Mouse (Mus musculus) E14TG2a.4 (cell line): Measurements from ENCODE around the gene Nudt16l1.
A peak's percentile ranks its signal among the peaks of the same experiment; 100 is the strongest.

ENCODE experiments used
- H3K27me3 ChIP-seq: 2 replicates; pipeline ENCODE4 v1.6.1; 2014; ENCODE audit warnings: low read length, control low read depth; ENCODE audit not compliant: insufficient read depth
- H3K36me3 ChIP-seq: 2 replicates; pipeline ENCODE4 v1.6.1; 2014; ENCODE audit warnings: low read length, control low read depth; ENCODE audit not compliant: insufficient read depth
- H3K4me1 ChIP-seq: replicated peaks from 2 replicates; pipeline ENCODE4 v1.6.1; 2014; ENCODE audit warnings: low read depth, low read length, control low read depth
- H3K4me3 ChIP-seq: replicated peaks from 2 replicates; pipeline ENCODE4 v1.5.1; 2014; ENCODE audit warnings: mild to moderate bottlenecking, low read length
- H3K9me3 ChIP-seq: 2 replicates; pipeline ENCODE4 v1.6.1; 2014; ENCODE audit warnings: low read length, control low read depth
- CTCF ChIP-seq: conservative IDR thresholded peaks from 2 replicates; pipeline ENCODE4 v1.5.1; 2014; ENCODE audit warnings: low read length
- NANOG ChIP-seq: IDR thresholded peaks from 2 replicates; pipeline ENCODE4 v1.6.1; 2014; ENCODE audit warnings: borderline replicate concordance, low read length, mixed read lengths
- POU5F1 ChIP-seq: IDR thresholded peaks from 2 replicates; pipeline ENCODE4 v1.6.1; 2014; ENCODE audit warnings: low read length, borderline replicate concordance

Nudt16l1 gene

GRCm38 (mm10) chr16:4910758-4911157 is 27.8 kb upstream of the Nudt16l1 start:
- Histone ChIP-seq H3K4me1 (peaks cover 70% of the 10 kb centered on the region), H3K27me3 (no peaks in the 10 kb centered on the region), H3K4me3 (no peak overlapping the region), H3K9me3 (no peaks in the 10 kb centered on the region), H3K36me3 (peaks cover 59% of the 10 kb centered on the region)
- TF ChIP-seq CTCF, result no peak
- no peak for TF ChIP-seq POU5F1
- no peak for TF ChIP-seq NANOG

GRCm38 (mm10) chr16:4912074-4912648 is 26.4 kb upstream of the Nudt16l1 start:
- Histone ChIP-seq H3K4me3 (no peak overlapping the region), H3K4me1 (peaks cover 78% of the 10 kb centered on the region), H3K36me3 (peaks cover 73% of the 10 kb centered on the region), H3K9me3 (no peaks in the 10 kb centered on the region), H3K27me3 (no peaks in the 10 kb centered on the region)
- no peak for TF ChIP-seq POU5F1
- TF ChIP-seq NANOG, result no peak

GRCm38 (mm10) chr16:4912907-4913782 is 25.4 kb upstream of the Nudt16l1 start:
- Histone ChIP-seq H3K36me3 (peaks cover 74% of the 10 kb centered on the region), H3K4me1 (peaks cover 69% of the 10 kb centered on the region), H3K27me3 (no peaks in the 10 kb centered on the region), H3K9me3 (no peaks in the 10 kb centered on the region), H3K4me3 (0 out of 2 replicates have a peak overlapping the region, but pooled peaks have one; percentile 14)
- TF ChIP-seq NANOG (no peak), POU5F1 (no peak), CTCF (no peak)

- no peaks in the 10 kb centered on the region for H3K27me3 ChIP-seq
- TF ChIP-seq NANOG, result no peak
- peak; percentile 96 for TF ChIP-seq CTCF
- H3K4me1 ChIP-seq, result peaks cover 61% of the 10 kb centered on the region
- H3K36me3 ChIP-seq, result peaks cover 77% of the 10 kb centered on the region
- 0 out of 2 replicates have a peak overlapping the region, but pooled peaks have one; percentile 29 for H3K4me3 ChIP-seq
- no peaks in the 10 kb centered on the region for H3K9me3 ChIP-seq
Measured at GRCm38 (mm10) chr16:4913783-4914735, 24.5 kb upstream of the Nudt16l1 start.

- Histone ChIP-seq H3K4me3 (no peak overlapping the region), H3K9me3 (no peaks in the 10 kb centered on the region), H3K4me1 (peaks cover 48% of the 10 kb centered on the region), H3K36me3 (peaks cover 84% of the 10 kb centered on the region), H3K27me3 (no peaks in the 10 kb centered on the region)
- no peak for TF ChIP-seq POU5F1
- no peak for TF ChIP-seq NANOG
- no peak for TF ChIP-seq CTCF
Measured at GRCm38 (mm10) chr16:4915931-4916330, 22.6 kb upstream of the Nudt16l1 start.

GRCm38 (mm10) chr16:4916608-4917007 is 22.0 kb upstream of the Nudt16l1 start:
- no peaks in the 10 kb centered on the region for H3K27me3 ChIP-seq
- peaks cover 84% of the 10 kb centered on the region for H3K36me3 ChIP-seq
- TF ChIP-seq NANOG, result no peak
- TF ChIP-seq POU5F1, result no peak
- no peak for TF ChIP-seq CTCF
- no peaks in the 10 kb centered on the region for H3K9me3 ChIP-seq
- peaks cover 42% of the 10 kb centered on the region for H3K4me1 ChIP-seq
- H3K4me3 ChIP-seq, result no peak overlapping the region

DNA sequence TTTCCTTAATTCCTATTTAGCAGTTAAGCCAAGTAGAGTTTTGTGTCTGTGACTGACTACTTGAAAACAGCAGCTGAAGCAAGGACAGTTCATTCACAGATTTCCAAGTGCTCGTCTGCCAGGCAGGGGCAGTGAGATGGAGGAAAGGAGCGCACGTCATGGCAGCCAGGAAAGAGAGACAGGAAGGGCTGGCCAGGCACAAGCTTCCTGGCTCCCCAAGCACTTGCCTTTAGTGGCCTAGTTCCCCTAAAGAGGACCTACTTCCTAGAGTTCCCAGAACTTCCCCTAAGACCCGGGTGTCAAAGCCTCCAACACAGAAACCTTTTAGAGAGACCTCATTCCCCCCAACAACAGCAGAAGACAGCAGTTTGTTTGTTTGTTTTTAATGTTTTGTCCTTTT is 18.0 kb upstream of the Nudt16l1 start:
- H3K36me3 ChIP-seq, result peaks cover 90% of the 10 kb centered on the region
- no peak overlapping the region for H3K4me3 ChIP-seq
- TF ChIP-seq NANOG (no peak), CTCF (no peak), POU5F1 (no peak)
- no peaks in the 10 kb centered on the region for H3K27me3 ChIP-seq
- no peaks in the 10 kb centered on the region for H3K9me3 ChIP-seq
- peaks cover 12% of the 10 kb centered on the region for H3K4me1 ChIP-seq

GRCm38 (mm10) chr16:4922481-4922880 is 16.1 kb upstream of the Nudt16l1 start:
- no peak for TF ChIP-seq POU5F1
- TF ChIP-seq NANOG, result no peak
- no peak for TF ChIP-seq CTCF
- no peaks in the 10 kb centered on the region for H3K4me1 ChIP-seq

More at GRCm38 (mm10) chr16:4922481-4922880, 16.1 kb upstream of the Nudt16l1 start:
- peaks cover 93% of the 10 kb centered on the region for H3K36me3 ChIP-seq
- H3K9me3 ChIP-seq, result no peaks in the 10 kb centered on the region
- no peak overlapping the region for H3K4me3 ChIP-seq
- H3K27me3 ChIP-seq, result no peaks in the 10 kb centered on the region
